Mouse (Mus musculus) monocyte, adult 5-6 weeks (primary cell): Measurements from ENCODE around the gene Zfp473. TPM values are rescaled to one million over a fixed set of nuclear protein-coding genes. Genes with fewer than 3 reads are reported as not detected.
A peak's percentile ranks its signal among the peaks of the same experiment; 100 is the strongest.
"Not testable (repeated sequence)": the region's sequence is repeated elsewhere in the genome, so short reads cannot be mapped to it uniquely, and the experiment has no call there.

Experiments used
- ATAC-seq: fragments of 153-309, 156-312 bp; replicated peaks from 2 replicates; pipeline ENCODE4 v1.8.0; 2017; ENCODE audit warnings: mild to moderate bottlenecking; ENCODE audit not compliant: low TSS enrichment, insufficient number of reproducible peaks, severe bottlenecking, poor library complexity, low FRiP score
- total RNA-seq: library from RNA; stranded (forward); fragments of 200-1000, 200-491, 200-594 nt; gene quantifications from 3 replicates; pipeline ENCODE4 v1.2.3, GENCODE M21; 2017

Zfp473 gene
- total RNA-seq, 1 experiment from 2014 or later = 1.0 TPM

DNA sequence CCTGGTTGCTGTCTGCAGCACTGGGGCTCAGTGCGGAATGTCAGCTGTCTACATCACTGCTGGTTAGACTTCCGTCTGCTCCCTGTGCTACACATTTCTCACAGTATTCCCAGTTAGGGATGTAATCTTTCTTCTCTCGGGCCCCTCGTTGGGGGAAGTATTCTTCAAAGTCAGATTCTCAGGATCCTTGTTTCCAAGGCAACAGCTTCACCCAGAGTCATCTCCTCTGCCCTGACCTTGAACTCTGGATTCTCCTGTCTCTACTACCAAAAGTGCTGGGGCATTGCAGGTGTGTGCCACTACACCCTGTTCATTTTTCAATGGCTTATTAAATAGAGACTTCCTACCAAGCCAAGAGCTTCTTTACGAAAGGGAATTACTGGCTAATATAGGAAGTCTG is 23.7 kb downstream of the Zfp473 start:
- ATAC-seq = no peak

DNA sequence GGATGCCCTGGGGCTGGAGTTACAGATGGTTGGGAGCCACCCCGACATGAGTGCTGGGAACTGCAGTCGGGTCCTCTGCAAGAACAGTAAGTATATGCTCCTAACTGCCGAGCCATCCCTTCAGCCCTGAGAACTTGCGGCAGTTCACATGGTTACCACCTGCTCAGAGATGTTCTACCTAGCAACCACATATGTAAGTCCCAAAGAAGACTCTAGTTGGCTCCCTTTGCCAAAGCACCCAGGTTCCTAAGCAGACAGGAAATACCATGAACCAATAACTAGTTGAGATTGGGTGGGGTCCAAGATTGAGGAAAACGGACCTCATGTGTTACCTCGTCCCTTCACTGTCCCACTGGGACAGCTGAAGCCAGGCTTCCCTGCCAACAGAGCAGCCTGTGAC is 24.5 kb downstream of the Zfp473 start:
- ATAC-seq = no peak

DNA sequence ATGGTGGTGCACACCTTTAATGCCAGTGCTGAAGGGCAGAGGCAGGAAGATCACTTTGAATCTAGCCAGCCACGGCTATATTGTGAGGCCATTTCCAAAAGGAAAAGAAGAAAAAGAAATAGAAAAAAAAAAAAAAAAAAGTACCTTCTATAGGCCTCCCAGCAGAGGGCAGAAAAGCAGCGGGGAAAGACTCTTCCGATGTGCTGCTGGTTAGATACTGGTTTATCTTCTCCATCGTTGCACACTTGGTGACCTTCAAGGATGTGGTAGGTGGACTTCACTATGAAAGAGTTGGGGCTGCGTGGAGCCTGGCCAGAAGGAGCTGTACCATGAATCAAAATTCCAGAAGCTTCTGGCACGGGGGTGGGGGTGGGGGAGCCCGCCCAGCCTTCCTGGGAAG is 26.5 kb downstream of the Zfp473 start:
- ATAC-seq = no peak

DNA sequence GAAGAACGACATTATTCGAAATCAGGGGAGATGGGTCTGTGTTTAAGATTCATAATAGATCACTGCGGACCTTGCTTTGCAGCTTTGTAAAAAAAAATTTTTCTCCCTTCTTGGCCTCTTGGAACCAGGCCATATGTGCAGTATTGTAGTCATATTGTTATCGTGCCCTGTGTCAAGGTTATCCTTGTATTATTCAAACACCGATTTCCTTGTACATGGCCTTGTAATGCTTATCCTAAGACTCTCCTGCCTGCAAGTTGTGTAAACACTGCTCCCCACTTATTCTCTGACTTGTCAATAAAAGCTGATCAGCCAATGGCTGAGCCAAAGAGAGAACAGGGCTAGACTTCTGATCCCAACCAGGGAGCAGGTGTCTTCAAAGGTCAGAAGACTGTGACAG is 28.8 kb downstream of the Zfp473 start:
- no peak for ATAC-seq

DNA sequence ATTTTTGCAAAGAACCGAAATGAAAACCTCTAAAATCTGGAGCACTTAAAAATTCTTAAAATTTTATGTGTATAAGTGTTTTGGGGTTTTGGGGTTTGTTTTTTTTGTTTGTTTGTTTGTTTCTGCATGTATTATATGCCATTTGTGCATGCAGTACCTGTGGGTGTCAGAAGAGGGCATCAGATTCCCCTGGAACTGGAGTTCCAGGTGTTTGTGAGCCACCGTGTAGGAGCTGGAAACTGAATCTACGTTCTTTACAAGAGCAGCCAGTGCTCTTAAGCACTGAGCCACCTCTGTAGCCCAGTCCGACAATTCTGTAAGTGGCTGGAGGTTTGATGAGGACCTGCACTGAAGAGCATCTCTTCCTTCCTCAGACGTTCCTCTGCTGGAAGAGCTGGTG is 41.0 kb downstream of the Zfp473 start:
- ATAC-seq = no peak

DNA sequence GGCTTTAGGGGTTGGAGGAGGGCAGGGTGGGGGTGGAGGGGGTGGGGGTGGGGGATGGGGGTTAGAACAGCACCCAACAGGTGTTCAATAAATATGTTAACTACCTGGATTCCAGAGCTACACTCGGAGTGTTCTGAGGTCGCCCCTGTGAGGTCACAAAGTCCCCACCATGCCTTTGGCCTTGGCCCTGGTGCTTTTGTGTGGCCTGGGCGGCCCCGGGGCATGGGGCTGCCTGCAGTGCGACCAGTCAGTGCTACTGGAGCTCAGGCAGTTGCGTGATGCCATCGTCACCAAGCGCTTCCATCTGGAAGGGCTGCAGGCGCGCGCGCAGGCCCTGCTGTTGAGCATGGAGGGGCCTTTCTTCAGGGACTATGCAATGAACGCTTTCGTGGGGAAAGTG is 42.3 kb downstream of the Zfp473 start, which contains the start of gene Izumo2:
TSS of gene Izumo2 (plus strand) at position 169 of the 400 bp plus-strand sequence.
- no peak for ATAC-seq

DNA sequence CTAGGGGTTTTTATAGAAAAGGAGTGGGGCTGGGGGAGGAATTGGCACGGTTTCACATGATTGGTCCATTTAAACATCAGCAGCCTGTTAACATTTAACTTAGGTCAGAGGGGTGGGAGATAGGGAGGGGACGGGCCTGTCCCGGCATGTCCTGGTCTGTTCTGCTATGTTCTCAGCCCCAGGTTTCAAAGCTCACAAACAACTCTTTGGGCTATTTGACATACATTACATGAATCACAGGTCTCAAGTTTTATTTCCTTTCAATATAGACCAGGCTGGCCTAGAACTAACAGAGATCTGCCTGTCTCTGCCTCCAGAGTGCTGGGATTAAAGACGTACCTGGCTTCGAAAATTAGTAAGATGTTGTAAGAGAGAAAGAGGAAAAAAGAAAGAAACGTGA is 42.8 kb downstream of the Zfp473 start:
- not testable (repeated sequence) for ATAC-seq

DNA sequence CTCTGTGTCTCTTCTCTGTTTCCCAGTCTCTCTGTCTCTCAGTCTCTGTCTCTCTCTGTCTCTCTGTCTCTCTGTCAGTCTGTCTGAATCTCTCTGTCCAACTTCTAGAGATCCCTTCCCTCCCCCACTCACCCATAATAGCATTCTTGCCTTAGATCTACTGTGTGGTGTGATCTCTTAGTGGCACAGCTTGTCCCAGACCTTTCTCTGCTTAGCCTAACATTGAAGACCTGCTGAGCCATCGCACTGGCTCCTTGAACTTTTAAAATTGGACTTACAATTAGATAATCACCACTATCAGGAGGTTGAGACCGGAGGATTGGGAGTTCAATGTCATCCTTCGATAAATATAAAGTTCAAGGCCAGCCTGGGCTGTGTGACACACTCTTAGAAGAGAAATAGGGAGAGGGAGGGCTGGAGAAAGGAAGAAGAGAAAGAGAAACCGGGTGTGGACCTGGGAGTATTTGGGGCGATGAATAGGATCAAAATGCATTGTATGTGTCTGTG is 43.6 kb downstream of the Zfp473 start:
- no peak for ATAC-seq

DNA sequence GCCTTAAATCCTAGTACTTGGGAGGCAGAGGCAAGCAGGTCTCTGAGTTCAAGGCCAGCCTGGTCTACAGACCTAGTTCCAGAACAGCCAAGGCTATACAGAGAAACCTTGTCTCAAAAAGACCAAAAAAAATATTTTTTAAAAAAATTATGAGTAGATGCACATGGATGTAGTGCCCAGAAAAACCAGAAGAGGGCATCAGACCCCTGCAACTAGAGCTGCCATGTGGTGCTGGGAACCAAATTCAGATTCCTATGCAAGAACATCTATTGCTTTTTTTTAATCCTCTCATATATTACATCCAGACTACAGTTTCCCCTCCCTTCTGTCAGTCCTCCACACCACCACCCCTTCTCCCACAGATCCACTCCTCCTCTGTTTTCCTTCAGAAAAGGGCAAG is 44.5 kb downstream of the Zfp473 start:
- no peak for ATAC-seq

DNA sequence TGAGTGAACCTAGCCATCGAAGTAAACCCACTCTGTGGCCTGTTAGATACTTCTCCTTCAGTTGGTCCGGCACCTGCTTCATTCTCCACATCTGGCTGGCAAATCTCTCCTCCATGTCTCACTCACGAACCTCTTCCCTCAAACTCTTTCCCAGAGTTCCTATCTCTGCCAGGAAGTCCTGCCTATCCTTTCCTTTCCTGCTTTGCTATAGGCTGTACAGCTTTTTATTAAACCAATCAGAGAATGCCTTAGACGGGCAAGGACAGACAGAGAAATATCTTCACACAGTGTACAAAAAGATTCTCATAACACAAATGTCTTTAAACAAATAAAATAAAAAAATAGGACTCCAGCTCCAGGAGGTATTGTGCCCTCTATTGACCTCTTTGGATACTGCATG is 45.8 kb downstream of the Zfp473 start:
- ATAC-seq = no peak

DNA sequence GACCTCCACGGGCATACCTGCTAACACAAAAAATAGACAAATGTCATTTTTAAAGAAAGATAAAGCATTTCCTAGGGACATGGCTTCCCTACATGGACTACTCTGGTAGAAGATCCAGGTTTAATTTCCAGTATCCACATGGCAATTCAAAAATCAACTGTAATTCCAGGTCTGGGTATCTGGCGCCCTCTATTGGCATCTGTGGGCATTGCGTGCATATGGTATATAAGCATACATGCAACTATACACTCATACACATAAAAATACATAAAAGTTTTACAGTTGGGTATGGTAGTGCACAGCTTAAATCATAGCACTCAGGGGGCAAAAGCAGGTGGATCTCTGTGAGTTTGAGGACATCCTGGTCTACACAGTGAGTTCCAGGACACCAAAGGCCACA is 46.5 kb downstream of the Zfp473 start:
- no peak for ATAC-seq

DNA sequence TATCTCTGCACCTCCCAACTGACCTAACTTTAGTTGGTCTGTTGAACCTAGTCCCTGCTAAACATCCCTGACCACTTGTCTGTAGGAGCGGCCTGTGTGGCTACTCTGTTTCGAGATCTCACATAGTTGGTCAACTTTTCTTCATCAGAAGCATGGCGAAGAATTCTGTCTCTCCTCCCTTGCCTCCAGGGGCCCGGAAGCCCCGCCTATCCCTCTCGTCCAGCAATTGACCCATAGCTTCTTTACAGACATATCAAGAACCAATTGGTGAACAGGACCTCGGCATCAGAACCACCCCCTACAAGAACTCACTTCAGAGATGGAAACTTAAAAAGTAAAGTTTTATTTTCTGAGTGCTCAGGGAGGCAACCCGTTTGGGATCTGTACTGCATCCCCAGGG is 47.9 kb downstream of the Zfp473 start:
- no peak for ATAC-seq

DNA sequence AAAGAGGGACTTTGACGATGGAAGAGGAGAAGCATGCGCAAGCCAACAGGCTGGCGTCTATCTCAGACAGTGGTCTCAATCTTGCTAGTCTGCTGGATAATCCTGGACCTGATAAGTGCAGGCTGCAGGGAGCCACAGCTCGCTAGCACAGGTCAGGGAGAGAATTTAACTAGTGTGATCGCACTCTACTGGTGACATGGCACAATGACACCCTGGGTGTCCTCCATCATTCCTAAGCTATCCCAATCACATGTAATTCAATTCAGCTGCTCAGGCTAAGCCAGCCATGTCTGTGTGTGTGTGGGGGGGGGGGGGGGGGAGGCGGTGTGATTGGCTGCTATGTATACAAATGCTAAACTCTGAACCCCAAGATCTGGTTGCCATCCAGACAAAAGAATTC is 48.9 kb downstream of the Zfp473 start:
- ATAC-seq = peak; percentile 61; the same call in 1 of the 2 replicates

DNA sequence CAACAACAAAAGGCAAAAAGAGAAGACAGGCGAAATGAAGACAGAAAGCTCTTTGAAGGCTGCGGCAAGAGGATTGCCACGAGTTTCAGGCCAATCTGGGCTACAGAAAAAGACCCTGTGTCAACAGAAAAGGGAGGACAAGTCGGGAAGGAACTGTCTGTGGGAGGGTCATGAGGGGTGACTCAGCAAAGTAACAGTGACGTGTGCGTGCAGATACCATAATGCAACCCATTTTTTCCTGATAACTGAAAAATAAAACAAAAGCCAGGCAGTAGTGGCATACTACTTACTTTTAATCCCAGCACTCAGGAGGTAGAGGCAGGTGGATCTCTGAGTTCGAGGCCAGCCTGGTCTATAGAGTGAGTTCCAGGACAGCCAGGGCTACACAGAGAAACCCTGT is 52.9 kb downstream of the Zfp473 start:
- ATAC-seq = no peak

DNA sequence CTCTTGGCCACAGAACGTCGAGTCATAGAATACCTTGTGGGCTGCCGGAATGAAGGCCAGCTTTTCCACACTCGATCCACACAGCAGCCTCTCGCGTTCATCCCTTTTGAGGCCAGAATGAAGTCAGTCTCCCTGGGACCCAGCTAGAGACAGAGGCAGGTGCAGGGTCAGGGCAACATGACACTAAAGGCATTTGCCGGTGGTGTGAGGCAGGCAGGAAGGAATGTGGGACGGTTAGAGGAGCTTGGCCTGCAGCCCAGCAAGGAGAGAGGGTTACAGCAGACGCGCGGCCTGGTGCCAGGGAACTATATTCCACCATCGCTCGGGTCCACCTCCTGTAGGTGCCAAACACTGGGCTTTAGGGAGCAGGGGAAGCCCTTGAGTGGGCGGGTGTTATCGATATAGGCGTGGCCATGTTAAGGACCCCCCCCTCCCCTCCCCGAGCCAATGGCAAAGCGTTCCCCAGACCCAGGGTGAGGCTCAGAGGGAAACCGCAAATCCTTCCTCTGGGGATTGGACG is 53.6 kb downstream of the Zfp473 start:
- ATAC-seq = no peak

DNA sequence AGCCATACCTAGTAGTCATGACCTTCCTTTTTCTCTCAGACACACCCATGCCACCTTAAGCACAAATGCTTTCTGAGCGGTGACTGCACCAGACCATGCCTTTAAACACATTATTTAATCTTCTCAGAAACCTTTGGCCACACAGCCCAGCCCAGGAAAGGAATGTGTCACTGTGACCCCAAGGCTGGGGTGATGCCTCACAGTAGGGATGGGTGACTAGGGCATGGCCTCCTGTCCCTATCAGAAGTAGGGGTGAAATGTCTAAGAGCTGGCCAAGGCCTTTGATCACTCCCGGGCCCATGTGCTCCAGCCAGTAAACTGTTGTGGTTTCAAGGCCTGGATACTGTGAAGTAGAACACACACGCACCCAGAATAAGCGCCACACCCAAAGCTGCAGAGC is 55.6 kb downstream of the Zfp473 start:
- no peak for ATAC-seq

DNA sequence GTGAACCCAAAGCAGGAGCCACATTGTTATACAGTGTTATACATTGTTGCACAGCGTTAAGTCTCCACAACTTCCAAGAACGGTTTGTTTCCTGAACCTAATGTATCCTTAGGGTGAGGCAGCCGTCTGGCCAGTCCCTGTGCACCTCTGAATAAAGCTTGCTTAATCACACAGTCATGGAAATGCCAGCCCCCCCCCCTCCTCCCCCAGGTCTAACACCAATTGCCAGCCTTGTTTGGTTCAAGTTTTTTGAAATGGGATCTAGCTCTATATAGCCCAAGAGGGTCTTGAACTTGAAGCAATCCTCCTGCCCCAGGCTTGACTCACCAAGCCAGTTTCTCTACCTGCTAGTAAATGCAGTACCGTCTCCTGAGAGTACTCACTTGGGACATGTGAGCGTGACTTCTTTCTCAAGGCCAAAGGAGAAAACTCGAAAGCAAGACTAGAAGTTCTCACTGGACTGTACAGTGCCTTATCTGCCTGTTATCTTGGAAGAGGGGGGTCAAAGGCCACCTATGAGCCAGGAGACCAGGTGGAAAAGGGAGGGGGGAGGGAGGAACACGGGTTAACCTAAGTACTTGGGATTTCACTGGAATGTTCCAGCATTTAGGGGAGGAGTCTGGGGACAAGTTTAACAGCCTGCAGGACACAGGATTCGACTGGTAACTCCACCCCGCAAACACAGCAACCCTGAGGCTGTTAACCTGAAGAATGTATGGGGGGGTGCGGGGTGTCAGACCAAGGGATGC is 57.2 kb downstream of the Zfp473 start:
- no peak for ATAC-seq

DNA sequence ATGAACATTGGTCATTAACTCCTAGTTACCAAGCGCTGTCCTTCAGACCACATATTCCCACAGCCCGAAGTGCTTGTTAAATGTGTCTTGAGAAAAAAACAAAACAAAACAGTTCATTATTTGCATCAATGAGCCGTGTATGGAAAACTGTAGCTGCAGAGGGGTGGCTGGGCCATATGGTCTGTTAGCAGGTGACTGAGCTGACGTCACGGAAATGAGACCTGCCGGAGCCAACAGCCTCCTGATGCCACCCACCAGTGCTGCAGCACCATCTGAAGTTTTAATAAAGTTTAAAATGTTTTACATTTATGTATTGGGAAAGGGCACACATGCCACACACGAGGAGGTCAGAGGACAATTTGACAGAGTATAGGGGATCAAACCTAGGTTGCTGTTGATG is 61.5 kb downstream of the Zfp473 start:
- ATAC-seq = no peak

DNA sequence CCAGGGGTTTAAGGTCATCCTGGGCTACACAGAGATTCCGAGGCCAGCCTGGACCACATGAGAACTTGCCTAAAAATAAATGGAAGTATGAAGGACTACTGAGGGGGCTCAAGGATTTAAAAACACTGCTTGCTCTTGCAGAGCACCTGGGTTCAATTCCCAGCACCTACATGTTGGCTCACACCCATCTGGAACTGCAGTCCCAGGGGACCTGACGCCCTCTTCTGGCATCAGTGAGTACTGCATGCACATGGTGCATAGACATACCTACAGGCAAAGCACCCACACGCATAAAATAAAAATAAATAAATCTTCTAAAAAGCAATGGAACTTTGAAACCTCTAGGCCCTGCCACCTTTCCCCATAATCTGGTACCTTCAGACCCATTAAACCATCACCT is 62.0 kb downstream of the Zfp473 start:
- no peak for ATAC-seq

DNA sequence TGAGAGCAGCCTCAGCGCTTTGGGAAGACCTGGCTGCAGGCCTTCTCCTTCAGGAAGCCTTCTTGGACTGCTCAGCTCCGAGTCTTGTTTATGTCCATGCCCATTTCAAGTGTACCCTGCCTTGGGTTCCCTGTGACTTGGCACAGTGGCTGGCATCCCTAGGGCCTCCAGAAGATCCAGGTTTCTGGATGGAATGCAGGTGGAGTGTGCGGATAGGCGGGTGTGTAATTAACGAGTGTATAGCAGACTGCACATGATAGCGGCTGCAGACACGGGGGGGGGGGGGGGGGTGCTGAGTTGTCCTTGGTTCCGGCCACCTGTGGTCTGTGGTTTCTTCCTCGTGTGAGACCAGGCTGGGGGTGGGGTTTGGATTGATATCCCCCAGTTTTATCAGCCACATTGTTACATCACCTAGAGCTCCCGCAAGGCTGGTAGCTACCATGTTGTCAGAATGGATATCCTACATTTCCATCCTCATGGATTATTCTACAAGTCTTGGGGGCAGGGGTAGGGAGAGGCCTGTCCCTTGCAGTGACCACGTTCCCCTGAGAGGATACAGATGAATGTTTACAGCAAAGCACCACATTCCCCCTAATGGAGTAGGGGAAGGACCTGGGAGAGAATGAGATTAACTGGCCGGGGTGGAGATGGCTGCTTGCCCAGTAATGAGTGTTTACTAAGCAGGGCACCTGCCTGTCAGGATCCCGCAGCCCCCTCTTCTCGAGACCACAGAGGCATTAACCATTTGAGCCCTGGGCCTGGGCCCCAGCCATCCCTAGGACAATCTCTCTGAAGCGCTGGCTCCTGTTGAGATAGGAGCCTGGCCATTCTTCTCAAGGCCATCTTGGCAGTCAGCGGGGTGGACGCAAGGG is 65.1 kb downstream of the Zfp473 start:
- ATAC-seq = no peak
